Mouse (Mus musculus) liver, embryonic 15.5 days (tissue): ENCODE measurements around the gene Dync1i1. TPM values are rescaled to one million over a fixed set of nuclear protein-coding genes. Genes with fewer than 3 reads are reported as not detected.

Experiments used
- ATAC-seq: fragments of 200-750 bp; cut with Nextera tagmentation; 2 replicates; pipeline ENCODE4 v1.8.0; 2017; ENCODE audit warnings: moderate number of reproducible peaks, mild to moderate bottlenecking, moderate library complexity; ENCODE audit not compliant: insufficient read depth
- H3K27ac ChIP-seq: fragments of 300-500 bp; sonication (generic); replicated peaks from 2 replicates; pipeline ENCODE4 v1.5.1; 2015; ENCODE audit warnings: mild to moderate bottlenecking, inconsistent platforms
- H3K27me3 ChIP-seq: fragments of 300-500 bp; sonication (generic); 2 replicates; pipeline ENCODE4 v1.6.1; 2015; ENCODE audit warnings: mild to moderate bottlenecking, inconsistent platforms
- H3K36me3 ChIP-seq: fragments of 300-500 bp; sonication (generic); replicated peaks from 2 replicates; pipeline ENCODE4 v1.6.1; 2015; ENCODE audit warnings: moderate library complexity, mild to moderate bottlenecking, inconsistent platforms
- H3K4me1 ChIP-seq: fragments of 300-500 bp; sonication (generic); replicated peaks from 2 replicates; pipeline ENCODE4 v1.6.1; 2015; ENCODE audit warnings: inconsistent platforms
- H3K4me2 ChIP-seq: fragments of 300-500 bp; sonication (generic); 2 replicates; pipeline ENCODE4 v1.6.1; 2015; ENCODE audit warnings: moderate library complexity, mild to moderate bottlenecking, inconsistent platforms
- H3K4me3 ChIP-seq: fragments of 300-500 bp; sonication (generic); replicated peaks from 2 replicates; pipeline ENCODE4 v1.5.1; 2015; ENCODE audit warnings: mild to moderate bottlenecking, inconsistent platforms
- H3K9ac ChIP-seq: fragments of 300-500 bp; sonication (generic); 2 replicates; pipeline ENCODE4 v1.6.1; 2015; ENCODE audit warnings: moderate library complexity, mild to moderate bottlenecking, inconsistent platforms
- H3K9me3 ChIP-seq: fragments of 300-500 bp; sonication (generic); replicated peaks from 2 replicates; pipeline ENCODE4 v1.6.1; 2016; ENCODE audit warnings: inconsistent platforms
- WGBS: fragments of 180-500 bp; shearing (Covaris S2); methylation state at CpG from one replicate; pipeline ENCODE4 v1.1.7; 2015; ENCODE audit warnings: mixed read lengths; ENCODE audit not compliant: insufficient replicate concordance; 5-methylcytosine and 5-hydroxymethylcytosine counted together
- polyA plus RNA-seq: library from polyadenylated mRNA; unstranded; fragments of >200 nt; fragmentation: Nextera tagmentation; extraction: Ambion mirVana; gene quantifications from 2 replicates; pipeline ENCODE4 v1.2.1, GENCODE M21; 2015

The Dync1i1 gene
- polyA plus RNA-seq, 1 experiment from 2014 or later, result 0.07 TPM

DNA sequence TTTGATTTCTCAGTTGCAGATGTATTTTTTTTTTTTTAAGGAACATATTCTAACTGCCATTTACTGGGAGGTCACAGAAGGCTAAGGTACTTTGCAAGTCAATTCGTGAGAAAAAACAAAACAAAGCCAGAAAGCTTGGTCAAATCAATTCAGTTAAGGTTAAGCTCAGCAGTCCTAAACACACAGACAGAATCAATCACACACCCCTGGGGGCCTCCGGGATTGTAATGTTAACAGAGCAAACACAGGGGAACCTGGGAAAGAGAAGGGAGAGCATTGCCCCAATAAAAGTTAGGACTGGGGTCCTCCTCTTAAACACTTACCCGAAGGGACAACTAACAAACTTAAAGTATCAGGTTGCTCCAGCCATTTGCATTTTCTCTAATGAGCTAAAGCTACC lies 344.6 kb downstream of the Dync1i1 start:
- H3K36me3 ChIP-seq, result no peaks in the 10 kb centered on the region
- H3K4me1 ChIP-seq, result 0 out of 2 replicates have a peak, but pooled peaks cover 3% of the 10 kb centered on the region
- H3K4me3 ChIP-seq, result no peak overlapping the region
- no peak for ATAC-seq
- H3K4me2 ChIP-seq, result no peak overlapping the region
- H3K9ac ChIP-seq, result no peak overlapping the region
- WGBS, result 34% methylated on average over 3 of the region's 3 CpGs
- no peak overlapping the region for H3K27ac ChIP-seq
- no peaks in the 10 kb centered on the region for H3K27me3 ChIP-seq
- H3K9me3 ChIP-seq, result no peaks in the 10 kb centered on the region

DNA sequence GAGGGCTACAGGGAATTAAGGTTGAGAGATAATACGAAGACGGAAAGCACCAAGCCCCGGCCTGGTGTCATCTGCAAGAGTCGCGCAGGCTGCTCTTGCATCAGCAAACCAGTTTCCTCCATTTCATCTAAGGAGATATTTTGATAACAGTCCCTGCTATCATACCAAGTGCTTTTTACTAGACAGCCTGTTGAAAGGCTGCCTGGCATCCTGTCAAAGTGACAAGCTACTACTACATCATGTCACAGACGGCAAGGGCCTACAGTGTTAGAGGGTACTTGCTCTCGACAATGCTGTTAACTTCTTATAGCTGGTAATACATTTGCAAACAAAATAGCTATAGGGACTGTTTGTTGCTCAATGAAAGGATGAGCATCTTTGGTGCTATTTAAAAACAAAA lies 345.6 kb downstream of the Dync1i1 start:
- ATAC-seq, result no peak

DNA sequence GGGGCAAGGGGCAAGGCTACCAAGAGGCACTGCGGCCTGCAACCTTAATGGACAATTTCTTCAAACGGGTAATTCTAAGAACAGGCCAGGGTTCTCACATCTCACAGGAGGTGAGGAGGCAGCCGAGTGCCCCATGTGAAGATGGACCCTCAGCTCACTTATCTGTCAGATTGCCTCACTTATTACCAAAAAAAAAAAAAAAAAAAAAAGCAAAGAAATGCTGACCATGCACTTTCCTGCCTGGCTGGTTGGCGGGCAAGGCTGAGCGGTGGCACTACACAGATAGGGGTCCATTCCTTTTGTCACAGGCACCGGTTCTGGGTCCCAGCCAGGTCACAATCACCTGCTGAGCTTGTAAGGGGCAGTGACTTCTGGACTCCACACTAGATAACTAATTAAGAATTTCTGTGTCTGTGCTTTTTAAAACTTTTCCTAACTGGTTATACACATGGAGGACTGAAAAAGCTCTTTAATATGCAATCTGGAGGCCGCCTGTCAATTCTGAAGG lies 350.6 kb downstream of the Dync1i1 start:
- Histone ChIP-seq H3K9me3 (no peaks in the 10 kb centered on the region), H3K4me1 (no peaks in the 10 kb centered on the region), H3K27ac (no peak overlapping the region), H3K4me2 (no peak overlapping the region), H3K4me3 (no peak overlapping the region), H3K9ac (no peak overlapping the region), H3K27me3 (no peaks in the 10 kb centered on the region), H3K36me3 (no peaks in the 10 kb centered on the region; the same call in 1 of the 2 replicates)
- WGBS, result 80% methylated on average over 7 of the region's 7 CpGs
- no peak for ATAC-seq

More for the DNA sequence above, 345.6 kb downstream of the Dync1i1 start:
- no peaks in the 10 kb centered on the region for H3K27me3 ChIP-seq
- H3K4me1 ChIP-seq, result 0 out of 2 replicates have a peak, but pooled peaks cover 3% of the 10 kb centered on the region
- H3K4me3 ChIP-seq, result no peak overlapping the region
- whole genome bisulfite sequencing, result 75% methylated on average over 7 of the region's 7 CpGs
- no peaks in the 10 kb centered on the region for H3K9me3 ChIP-seq
- no peak overlapping the region for H3K27ac ChIP-seq
- no peaks in the 10 kb centered on the region for H3K36me3 ChIP-seq
- no peak overlapping the region for H3K4me2 ChIP-seq
- no peak overlapping the region for H3K9ac ChIP-seq

DNA sequence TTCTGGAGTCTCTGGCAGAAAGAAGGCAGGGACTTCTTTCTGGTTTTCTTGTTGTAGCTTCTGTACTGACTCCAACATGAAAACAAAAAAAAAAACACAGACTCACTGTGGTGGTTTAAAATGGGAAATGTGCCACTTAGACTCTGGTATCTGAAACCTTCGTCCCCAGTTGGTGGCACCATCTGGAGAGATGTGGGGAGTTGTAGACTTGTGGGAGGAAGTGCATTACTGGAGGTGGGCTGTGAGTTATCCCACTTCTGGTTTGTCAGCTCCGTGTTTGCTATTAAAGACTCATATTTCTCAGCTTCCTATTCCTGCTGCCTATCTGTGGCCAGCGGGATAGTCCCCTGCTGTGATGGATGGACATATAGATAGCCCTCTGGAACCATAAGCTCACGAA lies 351.8 kb downstream of the Dync1i1 start:
- Histone ChIP-seq H3K36me3 (no peaks in the 10 kb centered on the region; the same call in 1 of the 2 replicates), H3K4me3 (no peak overlapping the region), H3K9ac (no peak overlapping the region), H3K27me3 (no peaks in the 10 kb centered on the region), H3K27ac (no peak overlapping the region), H3K4me2 (no peak overlapping the region), H3K9me3 (no peaks in the 10 kb centered on the region), H3K4me1 (no peaks in the 10 kb centered on the region)
- no peak for ATAC-seq
- WGBS, result 46% methylated on average over 4 of the region's 4 CpGs

Other genes with a start within 250 kb of the Dync1i1 start
- 2.8 and 3.1 TPM in 2 replicates for gene Pdk4, start 229.3 kb upstream of the Dync1i1 start, polyA plus RNA-seq